Mouse (Mus musculus): ENCODE results near the gene Heyl.

GRCm38 (mm10) chr4:123210996-123211395, 22.4 kb upstream of the Heyl start:
- no peak for TF ChIP-seq CTCF (IDR thresholded peaks at IDR 0.05; ENCODE audit: low read depth)
- no peak for TF ChIP-seq EP300 (IDR thresholded peaks at IDR 0.05; ENCODE audit: low read depth)

Measured in heart, postnatal 0 days (tissue).